Mouse (Mus musculus): Measurements from ENCODE around the gene Notch2. TPM values are rescaled to one million over a fixed set of nuclear protein-coding genes. Genes with fewer than 3 reads are reported as not detected.

The Notch2 gene
- total and polyA plus RNA-seq, 2 experiments from 2014 or later = 6.1 to 22.8 TPM

DNA sequence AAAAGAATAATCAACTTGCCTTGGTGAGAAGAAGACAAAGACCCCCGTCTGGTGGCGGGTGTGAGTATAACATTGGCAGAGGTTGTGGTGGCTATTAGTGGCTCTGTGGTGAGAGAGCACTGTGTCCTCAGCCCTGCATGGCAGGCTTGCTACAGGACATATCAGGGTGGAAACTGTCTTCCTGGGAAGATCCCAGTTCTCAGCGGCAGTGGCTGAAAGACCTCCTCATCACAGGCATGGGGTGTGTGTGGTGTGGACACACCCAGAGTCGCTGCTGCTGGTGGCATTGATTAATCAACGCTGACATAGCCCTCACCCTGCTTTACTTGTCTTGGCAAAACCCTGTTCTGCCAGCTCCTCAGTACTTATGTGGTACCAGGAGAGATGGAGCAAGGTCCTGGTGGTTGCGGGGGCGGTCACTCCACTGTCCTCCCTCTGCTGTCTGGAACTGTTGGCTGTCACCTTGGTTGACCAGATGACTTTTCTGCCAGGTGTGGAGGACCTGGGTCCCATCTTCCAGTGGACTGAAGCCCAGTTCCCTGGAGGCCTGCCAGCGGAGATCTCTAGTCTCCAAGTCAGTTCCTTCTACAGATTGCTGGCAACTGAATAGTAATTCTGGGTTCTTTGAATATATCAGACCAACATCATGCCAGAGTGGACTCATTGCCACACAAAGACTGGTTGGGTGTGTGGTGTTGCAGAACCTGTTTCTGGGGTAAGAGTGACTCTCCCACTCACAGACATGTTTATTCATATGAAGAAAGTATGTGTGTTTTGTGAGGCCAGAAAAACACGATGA is 7.3 kb downstream of the Notch2 start:
- peak; percentile 57 for TF ChIP-seq CTCF (IDR thresholded peaks at IDR 0.05)
- no peaks in the 10 kb centered on the region for H3K27me3 ChIP-seq (ENCODE audit: insufficient read depth, low read length)

DNA sequence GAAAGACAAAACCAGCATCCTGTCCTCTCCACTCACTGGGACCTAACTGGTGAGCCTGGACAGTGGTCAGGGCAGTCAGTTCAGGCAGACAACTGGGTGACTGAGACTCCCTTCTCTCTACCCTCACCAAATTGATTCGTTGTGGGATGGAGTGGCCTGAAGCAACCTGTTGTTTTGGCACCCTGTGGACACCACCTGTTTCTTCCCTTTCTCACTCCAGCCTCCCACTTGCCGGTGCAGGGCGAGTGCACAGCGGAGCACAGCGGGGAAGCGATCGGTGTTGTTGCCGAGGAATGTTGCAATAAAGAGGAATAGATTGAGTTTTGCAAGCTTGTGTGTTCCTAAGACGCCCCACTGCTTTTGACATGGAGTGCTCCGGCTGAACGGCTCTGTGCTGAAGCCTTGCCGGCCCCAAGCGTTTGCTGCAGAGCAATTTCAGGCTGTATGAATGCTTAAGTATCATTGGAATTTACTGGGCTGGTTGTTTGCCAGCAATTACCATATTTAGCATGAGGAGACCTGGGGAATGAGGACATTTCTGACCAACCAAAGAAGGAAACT is 11.0 kb downstream of the Notch2 start:
- ATAC-seq (ENCODE audit: low FRiP score) (no peak), DNase-seq (ENCODE audit: low spot score) (peak; percentile 74)
- no peak overlapping the region for H3K9ac ChIP-seq (replicated peaks; ENCODE audit: low read length, poor library complexity, severe bottlenecking)

More for the DNA sequence above, 7.3 kb downstream of the Notch2 start:
- Histone ChIP-seq H3K4me3 (ENCODE audit: low read depth, low read length) (no peak overlapping the region), H3K9me3 (ENCODE audit: low read length) (no peaks in the 10 kb centered on the region), H3K27ac (ENCODE audit: low read depth, low read length) (no peak overlapping the region), H3K9ac (replicated peaks; ENCODE audit: low read length, poor library complexity, severe bottlenecking) (no peak overlapping the region), H3K36me3 (ENCODE audit: insufficient read depth, low read length) (no peaks in the 10 kb centered on the region), H3K4me1 (ENCODE audit: insufficient read depth, low read length) (no peaks in the 10 kb centered on the region), H3K4me2 (ENCODE audit: low read depth, low read length, poor library complexity, severe bottlenecking) (no peak overlapping the region)
- WGBS = 78% methylated on average over 9 of the region's 9 CpGs
- peak; percentile 44 for DNase-seq (ENCODE audit: low spot score)
- ATAC-seq (ENCODE audit: low FRiP score) = no peak

DNA sequence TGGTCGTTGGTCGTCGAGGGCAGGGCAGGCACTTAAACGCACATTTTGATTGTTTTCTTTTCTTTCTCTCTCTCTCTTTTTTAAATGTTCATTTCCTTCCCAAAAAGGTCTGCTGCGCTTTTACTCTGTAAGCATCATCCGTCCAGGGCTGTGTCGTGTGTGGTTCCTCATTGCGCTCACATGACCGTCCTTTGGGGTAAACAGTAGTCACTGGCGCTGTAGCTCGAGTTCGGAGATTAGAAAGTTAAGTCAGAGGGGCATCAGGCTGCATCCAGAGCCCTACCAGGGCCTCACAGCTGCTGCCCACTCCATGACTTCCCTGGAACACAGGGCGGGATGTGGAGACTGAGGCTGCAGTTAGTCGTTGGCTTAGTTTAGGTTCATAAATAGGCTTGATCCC is 12.2 kb downstream of the Notch2 start:
- no peak for TF ChIP-seq CTCF (IDR thresholded peaks at IDR 0.05)
- Histone ChIP-seq H3K27ac (ENCODE audit: low read depth, low read length) (no peak overlapping the region), H3K27me3 (ENCODE audit: insufficient read depth, low read length) (no peaks in the 10 kb centered on the region), H3K4me1 (ENCODE audit: insufficient read depth, low read length) (no peaks in the 10 kb centered on the region), H3K9me3 (ENCODE audit: low read length) (no peaks in the 10 kb centered on the region), H3K4me2 (ENCODE audit: low read depth, low read length, poor library complexity, severe bottlenecking) (no peak overlapping the region), H3K4me3 (ENCODE audit: low read depth, low read length) (no peak overlapping the region), H3K36me3 (ENCODE audit: insufficient read depth, low read length) (no peaks in the 10 kb centered on the region), H3K9ac (replicated peaks; ENCODE audit: low read length, poor library complexity, severe bottlenecking) (no peak overlapping the region)
- 41% methylated on average over 14 of the region's 14 CpGs for WGBS
- no peak for ATAC-seq (ENCODE audit: low FRiP score)
- DNase-seq (ENCODE audit: low spot score) = no peak

More for the DNA sequence above, 11.0 kb downstream of the Notch2 start:
- no peaks in the 10 kb centered on the region for H3K4me1 ChIP-seq (ENCODE audit: insufficient read depth, low read length)
- no peak overlapping the region for H3K4me3 ChIP-seq (ENCODE audit: low read depth, low read length)
- no peaks in the 10 kb centered on the region for H3K27me3 ChIP-seq (ENCODE audit: insufficient read depth, low read length)
- H3K4me2 ChIP-seq (ENCODE audit: low read depth, low read length, poor library complexity, severe bottlenecking) = peak overlapping the region; percentile 29
- H3K36me3 ChIP-seq (ENCODE audit: insufficient read depth, low read length) = no peaks in the 10 kb centered on the region
- WGBS = 11% methylated on average over 13 of the region's 13 CpGs
- H3K9me3 ChIP-seq (ENCODE audit: low read length) = no peaks in the 10 kb centered on the region
- TF ChIP-seq CTCF (IDR thresholded peaks at IDR 0.05) = no peak
- H3K27ac ChIP-seq (ENCODE audit: low read depth, low read length) = no peak overlapping the region

DNA sequence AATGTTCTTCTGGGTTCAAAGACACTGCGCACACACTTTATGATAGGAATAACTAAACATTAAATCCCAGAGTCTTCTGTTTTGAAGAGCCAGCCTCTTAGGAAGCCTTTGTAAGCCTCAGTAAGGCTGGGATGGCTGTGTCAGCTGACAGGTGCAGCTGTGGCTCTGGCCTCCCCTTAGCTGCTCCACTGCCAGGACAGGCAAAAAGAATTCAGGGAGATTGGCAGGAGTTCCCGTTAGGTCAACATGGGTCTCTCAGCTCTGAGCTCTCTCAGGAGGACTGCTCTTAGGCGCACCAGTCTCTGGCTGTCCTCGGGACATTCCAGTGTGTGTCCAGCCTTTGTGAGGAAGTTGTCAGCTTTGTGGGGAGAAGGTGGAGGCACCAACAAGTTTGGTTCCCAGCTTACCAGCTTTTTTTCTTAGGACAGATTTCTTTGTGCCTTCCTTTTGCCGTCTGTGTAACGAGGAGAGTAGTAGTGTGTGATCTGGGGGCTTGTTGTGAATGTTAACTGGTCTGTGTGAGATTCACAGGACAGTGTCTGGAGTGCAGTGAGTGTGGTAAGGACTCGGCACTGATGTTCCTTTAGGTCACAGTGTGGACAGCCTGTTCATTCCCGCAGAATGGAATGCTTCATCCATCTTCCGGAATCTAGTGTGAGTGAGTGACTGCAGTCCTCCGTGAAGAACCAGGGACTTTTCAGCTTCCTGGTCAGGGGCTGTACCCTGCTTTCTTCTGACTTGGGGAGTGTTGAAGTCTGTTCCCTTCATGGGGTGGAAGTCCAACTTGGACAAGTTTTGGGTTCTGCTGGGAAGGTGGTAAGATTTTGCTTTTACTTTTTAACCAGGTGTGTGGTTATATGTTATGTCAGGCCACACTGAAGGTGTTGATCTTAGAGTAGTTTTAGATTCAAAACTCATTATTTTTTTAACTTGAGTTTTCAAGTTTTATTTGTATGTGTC is 12.9 kb downstream of the Notch2 start:
- WGBS = 45% methylated on average over 10 of the region's 10 CpGs
- peak; percentile 53; the same call in 1 of the 2 replicates for ATAC-seq (ENCODE audit: low FRiP score)
- Histone ChIP-seq H3K36me3 (ENCODE audit: insufficient read depth, low read length) (no peaks in the 10 kb centered on the region), H3K9me3 (ENCODE audit: low read length) (no peaks in the 10 kb centered on the region), H3K4me2 (ENCODE audit: low read depth, low read length, poor library complexity, severe bottlenecking) (no peak overlapping the region), H3K9ac (replicated peaks; ENCODE audit: low read length, poor library complexity, severe bottlenecking) (no peak overlapping the region), H3K4me3 (ENCODE audit: low read depth, low read length) (no peak overlapping the region), H3K27ac (ENCODE audit: low read depth, low read length) (no peak overlapping the region), H3K27me3 (ENCODE audit: insufficient read depth, low read length) (no peaks in the 10 kb centered on the region), H3K4me1 (ENCODE audit: insufficient read depth, low read length) (no peaks in the 10 kb centered on the region)
- no peak for TF ChIP-seq CTCF (IDR thresholded peaks at IDR 0.05)
- DNase-seq (ENCODE audit: low spot score) = peak; percentile 55

DNA sequence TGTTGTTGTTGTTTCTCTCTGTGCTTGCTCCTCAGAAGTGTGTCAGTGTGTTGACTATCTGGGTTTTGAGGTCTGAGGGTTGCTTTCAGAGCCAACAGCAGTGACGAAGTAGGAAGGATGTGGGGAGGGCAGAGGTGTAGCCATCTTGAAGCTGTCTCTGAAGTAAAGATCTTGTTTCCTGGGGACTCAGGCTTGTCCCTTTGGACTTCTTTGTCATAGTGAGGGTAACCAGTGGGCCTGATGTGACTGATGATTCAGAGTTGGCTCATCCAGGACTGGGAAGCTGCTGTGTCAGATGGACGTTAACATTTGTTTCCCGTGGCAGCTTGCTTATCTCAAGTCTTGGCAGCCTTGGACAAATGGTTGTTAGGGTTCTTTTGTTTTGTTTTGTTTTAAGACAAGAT is 14.0 kb downstream of the Notch2 start:
- no peaks in the 10 kb centered on the region for H3K4me1 ChIP-seq (ENCODE audit: insufficient read depth, low read length)
- no peak for TF ChIP-seq CTCF (IDR thresholded peaks at IDR 0.05)

More for the DNA sequence above, 14.0 kb downstream of the Notch2 start:
- no peak overlapping the region for H3K4me2 ChIP-seq (ENCODE audit: low read depth, low read length, poor library complexity, severe bottlenecking)
- no peak overlapping the region for H3K4me3 ChIP-seq (ENCODE audit: low read depth, low read length)
- no peak for ATAC-seq (ENCODE audit: low FRiP score)
- no peaks in the 10 kb centered on the region for H3K27me3 ChIP-seq (ENCODE audit: insufficient read depth, low read length)
- no peak for DNase-seq (ENCODE audit: low spot score)
- H3K9me3 ChIP-seq (ENCODE audit: low read length) = no peaks in the 10 kb centered on the region
- no peaks in the 10 kb centered on the region for H3K36me3 ChIP-seq (ENCODE audit: insufficient read depth, low read length)
- 49% methylated on average over 3 of the region's 3 CpGs for WGBS
- H3K27ac ChIP-seq (ENCODE audit: low read depth, low read length) = no peak overlapping the region
- H3K9ac ChIP-seq (replicated peaks; ENCODE audit: low read length, poor library complexity, severe bottlenecking) = no peak overlapping the region
